Mouse (Mus musculus): Measurements from ENCODE around the gene Cacna2d4. TPM values are rescaled to one million over a fixed set of nuclear protein-coding genes. Genes with fewer than 3 reads are reported as not detected.
"Not testable (repeated sequence)": the region's sequence is repeated elsewhere in the genome, so short reads cannot be mapped to it uniquely, and the experiment has no call there.

Gene Cacna2d4
- total RNA-seq, 2 experiments from 2014 or later: 5.5 TPM; not detected in 1

DNA sequence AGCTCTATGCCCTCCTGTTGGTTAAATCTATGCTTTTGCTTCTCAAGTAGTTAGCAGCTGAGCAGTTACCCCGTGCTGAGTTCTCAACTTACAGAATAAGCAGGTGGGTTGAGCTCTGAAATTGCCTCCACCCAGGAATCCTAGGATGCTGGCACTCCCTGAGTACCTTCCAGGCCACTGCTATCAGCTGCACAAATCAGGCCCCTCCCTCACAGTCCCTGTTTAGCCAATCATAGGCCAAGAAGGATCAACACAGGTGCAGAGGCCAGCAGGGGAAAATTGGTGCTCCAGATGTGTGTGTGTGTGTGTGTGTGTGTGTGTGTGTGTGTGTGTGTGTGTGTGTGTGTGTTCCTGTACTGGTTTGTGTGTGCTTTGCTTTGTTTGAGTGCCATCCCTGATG lies 95.8 kb downstream of the Cacna2d4 start:
- ATAC-seq (replicated peaks; ENCODE audit: low FRiP score, low TSS enrichment, poor library complexity, severe bottlenecking): no peak

DNA sequence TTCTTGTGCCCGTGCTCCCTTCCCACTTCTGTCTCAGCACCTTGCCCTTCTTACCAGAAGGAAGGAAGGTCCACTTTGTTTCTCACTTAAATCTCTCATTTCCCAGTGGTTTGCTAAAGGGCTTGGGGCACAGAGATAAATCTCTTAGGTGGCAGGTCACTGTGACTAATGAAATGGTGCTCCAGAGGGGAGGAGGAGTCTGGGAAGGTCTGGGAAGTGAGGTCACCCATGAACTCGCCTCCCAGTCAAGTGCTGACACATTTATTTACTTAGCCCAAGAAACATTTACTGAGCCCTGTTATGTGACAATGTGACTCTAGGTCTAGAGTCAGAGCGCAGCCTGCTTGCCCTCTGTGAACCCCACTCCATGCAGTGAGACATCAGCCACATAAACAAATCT lies 96.9 kb downstream of the Cacna2d4 start:
- ATAC-seq (replicated peaks; ENCODE audit: low FRiP score, low TSS enrichment, poor library complexity, severe bottlenecking): no peak

- no peak for ATAC-seq (replicated peaks; ENCODE audit: low FRiP score, low TSS enrichment, poor library complexity, severe bottlenecking)
Observed at GRCm38 (mm10) chr6:119333831-119334230, 97.5 kb downstream of the Cacna2d4 start.

DNA sequence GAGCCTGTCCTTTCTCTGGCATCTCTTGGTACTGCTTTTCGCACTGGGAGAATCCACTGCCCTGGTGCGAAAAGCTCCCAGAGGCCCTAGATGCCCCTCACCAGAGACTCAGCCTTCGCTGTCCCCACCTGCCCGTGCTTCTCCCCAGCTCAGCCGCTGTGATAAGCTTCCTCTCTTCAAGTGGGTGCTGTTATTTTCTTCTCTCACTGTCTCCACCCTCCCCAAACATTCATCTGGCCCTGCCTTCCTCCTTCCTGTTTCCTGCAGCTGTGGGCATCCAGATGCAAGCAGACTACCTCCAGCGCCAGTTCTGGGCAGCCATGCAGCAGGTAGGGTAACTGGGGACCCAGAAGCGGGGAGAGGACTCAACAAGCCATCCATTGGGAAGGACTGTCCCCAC lies 99.8 kb downstream of the Cacna2d4 start:
- ATAC-seq (replicated peaks; ENCODE audit: low FRiP score, low TSS enrichment, poor library complexity, severe bottlenecking): no peak

- no peak for ATAC-seq (replicated peaks; ENCODE audit: low FRiP score, low TSS enrichment, poor library complexity, severe bottlenecking)
Observed at GRCm38 (mm10) chr6:119337287-119337686, 101.0 kb downstream of the Cacna2d4 start.

DNA sequence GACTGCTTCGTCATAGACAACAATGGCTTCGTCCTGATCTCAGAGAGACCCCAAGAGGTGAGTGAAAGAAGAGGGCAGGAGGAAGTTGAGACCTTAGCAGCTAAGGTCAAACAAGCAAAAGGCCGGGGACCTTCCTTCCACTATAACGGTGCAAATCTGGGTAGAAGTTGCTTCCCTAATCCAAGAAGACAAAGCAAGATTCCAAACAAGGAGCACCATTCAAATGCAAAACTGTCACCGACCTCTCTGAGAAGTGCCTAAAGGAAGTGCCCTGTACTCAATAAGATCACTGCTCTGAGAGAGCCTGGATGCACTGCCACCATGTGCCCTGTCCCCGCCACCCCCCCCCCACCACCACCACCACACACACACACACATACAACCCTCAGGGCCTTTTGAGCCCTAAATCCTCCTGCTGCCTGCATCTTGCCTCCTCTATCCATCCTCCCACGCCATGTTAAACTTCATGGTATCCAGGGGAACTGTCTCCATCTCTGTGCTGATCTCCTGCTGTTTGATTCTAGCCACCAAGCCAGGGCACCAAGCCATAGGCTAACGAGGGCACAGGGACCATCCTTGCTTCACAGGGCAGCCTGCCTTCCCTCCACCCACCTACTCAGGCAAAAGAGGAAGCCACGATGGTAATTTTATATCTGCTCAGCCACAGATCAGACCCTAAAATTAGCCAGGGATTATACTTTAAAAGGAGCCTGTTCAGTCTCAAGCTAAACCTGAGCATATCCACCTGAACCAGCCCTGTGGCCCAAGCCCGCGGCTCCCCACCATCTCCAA lies 102.0 kb downstream of the Cacna2d4 start:
- ATAC-seq (replicated peaks; ENCODE audit: low FRiP score, low TSS enrichment, poor library complexity, severe bottlenecking): no peak

GRCm38 (mm10) chr6:119341409-119341808 lies 105.1 kb downstream of the Cacna2d4 start:
- peak; percentile 75 for ATAC-seq (replicated peaks; ENCODE audit: low FRiP score, low TSS enrichment, poor library complexity, severe bottlenecking)

GRCm38 (mm10) chr6:119346257-119346656 lies 109.9 kb downstream of the Cacna2d4 start:
- ATAC-seq (replicated peaks; ENCODE audit: low FRiP score, low TSS enrichment, poor library complexity, severe bottlenecking): peak; percentile 27; the same call in 1 of the 2 replicates

- no peak for ATAC-seq (replicated peaks; ENCODE audit: low FRiP score, low TSS enrichment, poor library complexity, severe bottlenecking)
Observed at GRCm38 (mm10) chr6:119347813-119348212, 111.5 kb downstream of the Cacna2d4 start.

DNA sequence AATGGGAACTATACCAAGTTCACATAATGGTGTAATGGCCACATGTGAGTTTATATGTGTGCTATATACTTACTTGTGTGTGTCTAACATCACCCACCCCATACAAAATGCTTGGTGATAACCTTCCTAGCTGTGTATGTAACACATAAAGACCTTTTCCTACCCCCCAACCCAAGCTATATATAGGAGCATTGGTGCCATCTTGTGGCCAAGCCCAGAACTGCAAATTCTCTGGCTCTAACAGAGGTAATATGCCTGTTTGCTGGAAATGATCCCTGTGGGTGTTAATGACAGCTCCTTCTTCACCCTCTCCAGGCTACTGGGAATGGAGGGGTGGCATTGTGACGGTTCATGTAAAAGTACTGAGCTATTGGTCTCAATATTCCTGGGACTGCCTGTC lies 111.9 kb downstream of the Cacna2d4 start:
- ATAC-seq (replicated peaks; ENCODE audit: low FRiP score, low TSS enrichment, poor library complexity, severe bottlenecking): peak; percentile 44; the same call in 1 of the 2 replicates

- no peak for ATAC-seq (replicated peaks; ENCODE audit: low FRiP score, low TSS enrichment, poor library complexity, severe bottlenecking)
Observed at GRCm38 (mm10) chr6:119350703-119351198, 114.4 kb downstream of the Cacna2d4 start.

DNA sequence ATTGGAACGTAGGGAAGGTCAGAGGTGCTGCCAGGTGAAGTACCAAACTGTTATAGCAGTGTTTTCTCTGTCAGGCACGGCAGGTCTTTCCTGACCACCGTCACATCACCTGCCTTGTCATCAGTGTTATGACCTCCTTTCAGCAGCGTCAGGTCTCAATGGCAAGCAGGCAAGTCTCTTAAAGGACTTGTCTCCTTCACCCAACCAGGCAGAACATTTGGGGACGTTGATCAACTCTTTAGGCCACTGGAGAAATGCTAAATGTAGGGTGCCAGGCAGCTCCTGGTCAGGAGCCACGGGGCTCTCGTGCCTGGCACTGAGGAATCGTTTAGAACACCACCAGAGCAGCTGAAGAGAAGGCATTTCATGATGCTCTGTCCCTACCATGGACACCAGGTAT lies 115.3 kb downstream of the Cacna2d4 start:
- no peak for ATAC-seq (replicated peaks; ENCODE audit: low FRiP score, low TSS enrichment, poor library complexity, severe bottlenecking)

GRCm38 (mm10) chr6:119352501-119352900 lies 116.2 kb downstream of the Cacna2d4 start:
- no peak for ATAC-seq (replicated peaks; ENCODE audit: low FRiP score, low TSS enrichment, poor library complexity, severe bottlenecking)

GRCm38 (mm10) chr6:119358020-119358571 lies 121.8 kb downstream of the Cacna2d4 start:
- no peak for ATAC-seq (replicated peaks; ENCODE audit: low FRiP score, low TSS enrichment, poor library complexity, severe bottlenecking)

GRCm38 (mm10) chr6:119360250-119360649 lies 123.9 kb downstream of the Cacna2d4 start:
- not testable (repeated sequence) for ATAC-seq (replicated peaks; ENCODE audit: low FRiP score, low TSS enrichment, poor library complexity, severe bottlenecking)

- peak; percentile 92 for ATAC-seq (replicated peaks; ENCODE audit: low FRiP score, low TSS enrichment, poor library complexity, severe bottlenecking)
Observed at GRCm38 (mm10) chr6:119360925-119361702, 124.8 kb downstream of the Cacna2d4 start.

DNA sequence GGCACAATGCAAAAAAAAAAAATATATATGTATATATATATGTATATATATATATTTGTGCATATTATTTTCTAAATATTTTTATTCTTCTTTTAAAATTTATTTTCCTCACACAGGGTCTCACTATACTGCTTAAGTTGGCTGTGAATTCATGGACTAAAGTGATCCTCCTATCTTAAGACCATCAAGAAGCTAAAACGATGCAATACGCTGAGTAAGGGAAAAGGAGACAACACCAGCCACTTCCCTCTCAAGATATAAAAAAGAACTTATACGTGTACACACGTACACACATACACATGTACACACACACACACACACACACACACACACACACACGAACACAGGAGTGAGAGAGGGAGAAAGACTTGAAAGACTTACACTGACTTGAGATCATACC lies 127.3 kb downstream of the Cacna2d4 start:
- no peak for ATAC-seq (replicated peaks; ENCODE audit: low FRiP score, low TSS enrichment, poor library complexity, severe bottlenecking)

DNA sequence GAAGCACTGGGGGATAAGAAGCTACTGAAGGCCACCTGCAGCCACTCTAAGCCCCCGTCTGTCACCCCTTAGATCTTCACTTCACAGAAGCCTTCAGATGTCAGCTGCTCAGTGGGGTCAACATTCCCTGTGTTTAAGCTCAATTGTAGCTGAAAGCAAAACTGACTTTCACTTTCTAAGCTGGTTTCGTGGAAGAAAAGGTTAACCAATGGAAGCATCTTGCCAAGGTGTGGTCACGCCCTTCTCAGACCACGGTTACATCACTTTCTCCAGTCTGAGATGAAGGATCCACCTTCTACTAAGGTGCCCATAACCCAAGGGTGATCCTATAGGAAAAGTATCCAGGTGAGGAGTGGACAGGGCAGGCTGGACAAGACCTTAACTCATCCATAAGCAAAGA lies 130.5 kb downstream of the Cacna2d4 start:
- peak; percentile 47 for ATAC-seq (replicated peaks; ENCODE audit: low FRiP score, low TSS enrichment, poor library complexity, severe bottlenecking)

GRCm38 (mm10) chr6:119367382-119367781 lies 131.1 kb downstream of the Cacna2d4 start:
- peak; percentile 55 for ATAC-seq (replicated peaks; ENCODE audit: low FRiP score, low TSS enrichment, poor library complexity, severe bottlenecking)

DNA sequence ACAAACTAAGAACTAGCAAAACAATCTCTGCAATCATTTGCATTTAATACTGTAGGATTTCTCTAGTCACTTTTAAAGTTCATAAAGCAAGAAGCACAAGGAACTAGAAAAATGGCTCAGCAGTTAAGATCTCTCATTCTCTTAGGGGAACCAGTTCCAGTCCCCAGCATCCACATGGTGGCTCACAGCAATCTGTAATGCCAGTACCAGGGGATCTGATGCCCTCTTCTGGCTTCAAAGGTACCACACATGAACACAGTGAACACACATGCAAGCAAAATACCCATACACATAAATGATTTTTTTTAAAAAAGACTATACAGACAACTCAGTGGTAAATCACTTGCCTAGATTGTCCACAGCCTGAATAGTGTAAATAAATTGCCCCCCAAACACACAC lies 135.3 kb downstream of the Cacna2d4 start:
- no peak for ATAC-seq (replicated peaks; ENCODE audit: low FRiP score, low TSS enrichment, poor library complexity, severe bottlenecking)
